8 mouse cellular contexts compared by ENCODE assay signal in the genomic region with DNA sequence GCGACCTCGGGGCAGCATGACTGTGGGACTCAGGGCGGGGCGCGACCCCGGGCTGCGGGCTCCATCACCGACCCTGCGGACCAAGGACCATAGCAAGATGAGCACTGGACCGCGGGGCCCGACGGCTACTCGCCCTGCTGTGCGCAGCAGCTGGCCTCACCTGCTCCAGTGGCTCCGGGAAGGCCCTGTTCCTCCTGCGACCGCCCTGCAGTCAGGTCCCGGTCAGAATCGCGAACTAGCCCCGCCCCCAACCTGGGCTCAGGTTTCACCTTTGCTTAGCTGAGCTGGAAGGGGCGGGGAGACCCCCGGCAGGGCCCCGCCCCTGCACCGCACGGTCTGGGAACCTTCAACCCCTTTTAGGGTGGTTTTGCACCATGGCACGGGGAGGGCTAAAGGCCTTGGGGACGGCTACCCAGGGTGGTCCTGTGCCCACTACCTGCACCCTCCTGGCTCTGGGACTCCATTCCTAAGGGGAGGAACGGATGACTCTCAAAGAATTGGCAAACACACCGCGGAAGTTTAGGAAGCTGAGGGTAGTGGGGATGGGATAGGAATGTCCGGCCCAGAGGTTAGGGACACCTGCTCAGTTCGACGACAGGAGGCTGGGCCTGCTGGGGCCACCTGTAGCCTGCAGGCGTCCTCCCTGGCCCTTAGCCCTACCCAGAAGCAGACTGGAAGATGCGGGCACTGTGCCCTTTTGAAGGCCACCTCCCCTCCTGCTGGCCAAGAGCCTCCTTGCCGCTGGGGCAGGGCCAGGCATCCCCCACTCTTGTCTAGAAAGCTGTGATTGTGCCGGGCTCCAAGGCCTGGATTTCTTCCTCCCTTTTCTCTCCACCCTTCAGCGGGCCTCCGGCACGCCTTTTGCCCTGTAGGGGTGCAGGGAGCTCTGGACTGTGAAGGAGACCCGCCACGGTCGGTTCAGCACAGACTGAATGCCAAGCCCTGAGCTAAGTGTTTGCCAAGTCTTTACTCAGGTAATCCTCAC. TPM values are rescaled to one million over a fixed set of nuclear protein-coding genes. Genes with fewer than 3 reads are reported as not detected.
DNase-seq lines count a peak whose midpoint lies in the region; ATAC-seq and TF ChIP-seq lines count a peak whose summit lies in the region.

No protein-coding gene starts in this region.

- H3K9me3 ChIP-seq in embryonic facial prominence, embryonic 13.5 days: no peaks in the 10 kb centered on the region

- TF ChIP-seq CTCF in lung, adult 2 months (IDR thresholded peaks at IDR 0.05; ENCODE audit: insufficient read depth, low read length): no peak

- peak overlapping the region; percentile 91 for H3K4me2 ChIP-seq in embryonic facial prominence, embryonic 13.5 days

- H3K27me3 ChIP-seq in embryonic facial prominence, embryonic 13.5 days: peaks cover 43% of the 10 kb centered on the region

- 1% methylated on average over 45 of the region's 45 CpGs for WGBS in embryonic facial prominence, embryonic 13.5 days
- 8% methylated on average over 45 of the region's 45 CpGs for WGBS in lung, adult 2 months

- peak overlapping the region; percentile 69; the same call in 1 of the 2 replicates for H3K27ac ChIP-seq in embryonic facial prominence, embryonic 13.5 days

- H3K9ac ChIP-seq in embryonic facial prominence, embryonic 13.5 days: peak overlapping the region; percentile 73

- H3K4me1 ChIP-seq in embryonic facial prominence, embryonic 13.5 days: peaks cover 49% of the 10 kb centered on the region
- H3K4me1 ChIP-seq in lung, adult 2 months (ENCODE audit: control insufficient read depth, insufficient read depth, low read length): peaks cover 7% of the 10 kb centered on the region

- no peak for ATAC-seq in embryonic facial prominence, embryonic 13.5 days (ENCODE audit: insufficient number of reproducible peaks, insufficient read depth, low FRiP score, low TSS enrichment, low read depth)
- ATAC-seq in inflammation-experienced regulatory T-cells, adult 6 months: no peak

- peak overlapping the region; percentile 54 for H3K4me3 ChIP-seq in embryonic facial prominence, embryonic 13.5 days
- H3K4me3 ChIP-seq in lung, adult 2 months (replicated peaks; ENCODE audit: extremely low read depth, low read depth, low read length): peak overlapping the region; percentile 44

- H3K36me3 ChIP-seq in embryonic facial prominence, embryonic 13.5 days: peaks cover 6% of the 10 kb centered on the region

- DNase-seq in thymus, postnatal 14 days: peak; percentile 57
- DNase-seq in thymus, adult 18-20 months: no peak
- peak; percentile 95 for DNase-seq in kidney, adult 11 months
- peak; percentile 78 for DNase-seq in lung, adult 2 months
- DNase-seq in retina, embryonic 14.5 days (ENCODE audit: low spot score): peak; percentile 58
- DNase-seq in layer of hippocampus, postnatal 10 days (ENCODE audit: low spot score in 2 of 2): no peak

- TF ChIP-seq POLR2A in lung, adult 2 months (IDR thresholded peaks at IDR 0.05; ENCODE audit: borderline replicate concordance, extremely low read depth, low read depth, low read length): peak; percentile 49; the same call in 1 of the 2 replicates

RNA-seq across cellular contexts. Expression of gene Pex16, which starts 3.4 kb away (rescaled TPM):
- polyA plus RNA-seq in embryonic facial prominence, embryonic 13.5 days (2015; fragmentation: Nextera tagmentation; extraction: Ambion mirVana): 20.4 and 20.9 TPM in 2 replicates
- polyA plus RNA-seq in lung, adult 2 months (2012; rRNA removed): 42.8 and 47.4 TPM in 2 replicates
- 10 to 100 TPM; 37.0 to 41.5 TPM for total RNA-seq in layer of hippocampus, postnatal 10 days (2021)
- 10 to 100 TPM; 42.8 to 53.8 (median 53.3) TPM for polyA plus RNA-seq in inflammation-experienced regulatory T-cells, adult 6 months (2017; shearing (Covaris generic))

RNA-seq across cellular contexts. Expression of gene Large2, which starts 3.6 kb away (rescaled TPM):
- 15.2 and 16.9 TPM in 2 replicates for polyA plus RNA-seq in embryonic facial prominence, embryonic 13.5 days (2015; fragmentation: Nextera tagmentation; extraction: Ambion mirVana)
- 15.9 and 18.5 TPM in 2 replicates for polyA plus RNA-seq in lung, adult 2 months (2012; rRNA removed)
- under 1 TPM; 0.45 to 0.64 TPM for total RNA-seq in layer of hippocampus, postnatal 10 days (2021)
- polyA plus RNA-seq in inflammation-experienced regulatory T-cells, adult 6 months (2017; shearing (Covaris generic)): 1 to 10 TPM in 1 of 3 experiments, under 1 TPM in 1, not detected in 1; 0.23 to 1.3 TPM

RNA-seq across cellular contexts. Expression of gene 1700029I15Rik, which starts 11.2 kb away (rescaled TPM):
- 2.5 and 4.0 TPM in 2 replicates for polyA plus RNA-seq in embryonic facial prominence, embryonic 13.5 days (2015; fragmentation: Nextera tagmentation; extraction: Ambion mirVana)
- 3.2 and 3.3 TPM in 2 replicates for polyA plus RNA-seq in lung, adult 2 months (2012; rRNA removed)
- 1 to 10 TPM; 5.1 to 5.7 TPM for total RNA-seq in layer of hippocampus, postnatal 10 days (2021)
- 1 to 10 TPM; 3.2 to 3.7 (median 3.7) TPM for polyA plus RNA-seq in inflammation-experienced regulatory T-cells, adult 6 months (2017; shearing (Covaris generic))

RNA-seq across cellular contexts. Expression of gene Mapk8ip1, which starts 29.9 kb away (rescaled TPM):
- polyA plus RNA-seq in embryonic facial prominence, embryonic 13.5 days (2015; fragmentation: Nextera tagmentation; extraction: Ambion mirVana): 22.0 and 23.9 TPM in 2 replicates
- polyA plus RNA-seq in lung, adult 2 months (2012; rRNA removed): 18.3 and 23.2 TPM in 2 replicates
- total RNA-seq in layer of hippocampus, postnatal 10 days (2021): 100 to 1,000 TPM; 385 to 403 TPM
- under 1 TPM; 0.43 to 0.92 (median 0.82) TPM for polyA plus RNA-seq in inflammation-experienced regulatory T-cells, adult 6 months (2017; shearing (Covaris generic))

Comparison
In these comparisons a context has a peak if more than half of its experiments do, and no peak if none do; other contexts are left out.
1. DNase-seq: peak in thymus, postnatal 14 days (single experiment), kidney, adult 11 months (single experiment), lung, adult 2 months (single experiment) and retina, embryonic 14.5 days (single experiment); none in thymus, adult 18-20 months (0 of 2) and layer of hippocampus, postnatal 10 days (0 of 2).